Mouse (Mus musculus): Measurements from ENCODE around the gene Tob2. TPM values are rescaled to one million over a fixed set of nuclear protein-coding genes. Genes with fewer than 3 reads are reported as not detected.

The Tob2 gene
- polyA plus RNA-seq (2012; ENCODE audit: insufficient read depth, low replicate concordance): 16.1 and 26.6 TPM in 2 replicates

DNA sequence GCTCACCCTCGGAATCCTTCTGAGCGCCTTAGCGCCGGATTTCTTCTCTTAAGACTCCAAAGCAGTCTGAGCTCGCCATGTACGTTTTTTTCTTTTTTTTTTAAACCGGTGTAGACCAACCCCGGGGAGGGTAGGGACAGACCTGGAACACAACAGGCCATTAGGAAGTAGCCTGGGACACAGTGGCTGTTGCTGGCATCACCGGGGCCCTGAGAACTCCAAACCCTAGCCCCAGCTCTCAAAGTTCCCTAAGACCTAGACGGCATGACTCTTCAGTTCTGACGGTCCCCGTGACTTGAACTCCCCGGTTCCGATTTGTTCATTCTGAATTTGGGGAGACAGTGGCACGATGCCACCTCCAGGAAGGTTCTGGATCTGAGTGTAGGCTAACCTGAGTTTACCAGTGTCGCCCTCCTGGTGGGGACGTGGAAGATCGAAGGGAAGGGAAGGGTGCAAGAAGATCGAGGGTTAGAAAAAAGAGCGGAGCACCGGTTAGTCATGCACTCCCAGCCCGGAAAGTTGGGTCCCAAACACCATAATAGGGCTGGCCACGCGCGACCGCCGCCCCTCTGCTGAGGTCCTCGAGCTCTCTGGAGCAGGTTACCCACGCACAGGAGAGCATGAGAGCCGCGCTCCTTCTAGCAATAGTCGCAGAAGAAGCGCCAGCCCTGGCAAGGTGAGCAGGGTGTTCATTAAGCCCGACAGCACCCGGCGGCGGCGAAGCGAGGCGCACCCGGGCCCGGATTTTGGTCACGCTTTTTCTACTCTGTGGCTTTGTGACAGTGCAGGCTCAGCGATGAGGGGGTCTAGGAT, at the start of gene Tob2:
TSS of gene Tob2 (minus strand) at position 280 of the 813 bp plus-strand sequence.
- peaks cover 17% of the 10 kb centered on the region for H3K36me3 ChIP-seq (replicated peaks; ENCODE audit: low read length)
- H3K4me1 ChIP-seq: peaks cover 44% of the 10 kb centered on the region
- H3K27me3 ChIP-seq (replicated peaks): no peaks in the 10 kb centered on the region
- H3K9me3 ChIP-seq: no peaks in the 10 kb centered on the region
- H3K4me3 ChIP-seq (replicated peaks): peak within 1 kb of the TSS; percentile 100
- TF ChIP-seq GATA1 (IDR thresholded peaks at IDR 0.05; ENCODE audit: borderline replicate concordance, low read length) (no peak), FLI1 (IDR thresholded peaks at IDR 0.05; ENCODE audit: low read length) (no peak)

DNA sequence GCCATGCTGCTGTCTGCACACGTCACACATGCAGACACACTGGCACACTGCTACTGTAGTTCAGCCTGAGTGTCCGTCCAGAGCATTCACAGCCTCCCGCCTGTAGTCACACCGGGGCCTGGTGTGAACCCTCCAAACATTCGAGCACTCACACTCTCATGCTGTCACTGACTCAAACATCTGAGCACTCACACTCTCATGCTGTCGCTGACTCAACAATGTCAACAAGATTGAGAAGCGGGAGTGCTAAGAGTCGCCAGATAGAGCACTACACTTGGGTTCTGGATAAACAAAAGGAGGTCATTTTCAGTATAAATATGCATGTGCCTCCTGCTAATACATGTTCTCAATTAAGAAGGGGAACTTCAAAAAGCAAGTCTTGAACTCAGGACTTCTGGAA, 49.4 kb upstream of the Tob2 start:
- Histone ChIP-seq H3K27me3 (replicated peaks) (no peaks in the 10 kb centered on the region), H3K4me3 (replicated peaks) (no peak overlapping the region), H3K36me3 (replicated peaks; ENCODE audit: low read length) (peaks cover 97% of the 10 kb centered on the region), H3K9me3 (no peaks in the 10 kb centered on the region), H3K4me1 (peaks cover 21% of the 10 kb centered on the region)
- TF ChIP-seq GATA1 (IDR thresholded peaks at IDR 0.05; ENCODE audit: borderline replicate concordance, low read length) (no peak), FLI1 (IDR thresholded peaks at IDR 0.05; ENCODE audit: low read length) (no peak)

DNA sequence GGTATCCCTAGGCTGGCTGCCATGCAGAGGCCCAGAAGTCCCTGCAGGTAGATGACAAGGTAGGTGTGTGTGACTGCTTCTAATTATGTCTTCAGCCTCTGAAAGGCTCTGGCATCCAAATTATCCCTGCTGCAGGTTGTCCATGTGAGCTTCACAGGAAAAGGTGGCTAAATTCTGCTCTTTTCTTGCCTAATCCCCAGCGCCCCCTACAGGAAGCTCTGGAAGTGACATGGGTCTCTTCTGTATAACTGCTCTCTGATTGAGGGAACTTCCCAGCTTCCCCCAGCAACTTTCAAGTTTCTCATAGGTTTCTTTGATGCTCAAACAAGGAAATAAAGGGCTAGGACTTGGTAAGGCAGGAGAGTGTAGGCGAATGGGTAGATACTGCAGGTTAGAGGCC, 46.3 kb upstream of the Tob2 start:
- Histone ChIP-seq H3K27me3 (replicated peaks) (no peaks in the 10 kb centered on the region), H3K9me3 (no peaks in the 10 kb centered on the region), H3K4me1 (peaks cover 9% of the 10 kb centered on the region), H3K4me3 (replicated peaks) (no peak overlapping the region), H3K36me3 (replicated peaks; ENCODE audit: low read length) (peaks cover 97% of the 10 kb centered on the region)
- TF ChIP-seq GATA1 (IDR thresholded peaks at IDR 0.05; ENCODE audit: borderline replicate concordance, low read length): no peak
- TF ChIP-seq FLI1 (IDR thresholded peaks at IDR 0.05; ENCODE audit: low read length): no peak

DNA sequence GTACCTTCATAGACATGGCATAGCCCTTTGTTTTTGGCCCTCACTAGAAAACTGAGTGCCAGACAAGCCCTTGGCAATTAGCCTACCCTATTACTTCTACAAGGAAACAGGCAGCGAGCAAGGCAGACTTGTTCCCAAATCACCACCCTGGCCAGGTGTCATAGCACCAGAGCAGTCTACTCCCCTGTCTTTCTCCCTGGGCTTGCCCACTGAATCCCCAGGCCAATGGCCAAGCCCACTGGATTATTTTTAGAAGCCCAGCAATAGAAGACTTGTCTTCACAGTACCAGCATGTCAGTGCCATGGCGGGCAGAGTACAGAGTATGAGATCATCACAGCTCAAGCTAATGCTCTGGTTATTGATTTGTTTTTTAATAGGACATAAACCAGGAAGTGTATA, 40.2 kb upstream of the Tob2 start:
- Histone ChIP-seq H3K27me3 (replicated peaks) (no peaks in the 10 kb centered on the region), H3K9me3 (no peaks in the 10 kb centered on the region), H3K36me3 (replicated peaks; ENCODE audit: low read length) (peaks cover 94% of the 10 kb centered on the region), H3K4me3 (replicated peaks) (no peak overlapping the region), H3K4me1 (peaks cover 12% of the 10 kb centered on the region)
- TF ChIP-seq FLI1 (IDR thresholded peaks at IDR 0.05; ENCODE audit: low read length) (no peak), GATA1 (IDR thresholded peaks at IDR 0.05; ENCODE audit: borderline replicate concordance, low read length) (no peak)

DNA sequence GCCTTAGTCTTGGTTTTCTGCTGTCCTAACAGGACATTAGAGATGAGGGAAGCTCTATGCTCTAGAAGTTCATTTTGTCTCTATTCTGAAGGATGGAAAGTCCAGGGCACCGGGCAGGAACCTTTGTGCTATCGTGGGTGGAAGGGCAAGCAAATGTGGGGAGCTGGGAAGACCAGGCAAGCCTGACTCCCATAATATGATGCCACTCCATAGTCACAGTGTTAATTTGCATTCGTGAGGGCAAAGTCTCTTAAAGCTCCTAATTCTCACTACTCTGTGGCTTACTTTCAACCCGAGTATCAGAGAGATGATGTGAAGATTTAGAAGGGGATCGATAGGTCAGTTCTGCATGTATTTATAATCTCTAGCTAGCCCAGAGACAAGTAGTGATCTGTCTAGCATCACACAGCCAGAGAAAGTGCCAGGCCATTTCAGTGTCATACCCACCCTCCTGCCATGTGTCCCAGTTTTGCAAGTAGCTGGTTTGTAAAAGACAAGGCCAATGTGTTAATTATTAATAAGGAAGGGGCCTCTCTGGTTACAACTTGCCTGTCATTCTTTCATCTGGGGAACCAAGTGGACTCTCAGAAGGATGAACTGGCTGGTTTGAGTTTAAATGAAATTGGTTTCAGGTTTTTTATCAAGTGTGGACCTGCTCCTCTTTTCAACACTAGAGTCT, 39.1 kb upstream of the Tob2 start:
- H3K36me3 ChIP-seq (replicated peaks; ENCODE audit: low read length): peaks cover 92% of the 10 kb centered on the region
- no peak overlapping the region for H3K4me3 ChIP-seq (replicated peaks)
- H3K27me3 ChIP-seq (replicated peaks): no peaks in the 10 kb centered on the region
- no peaks in the 10 kb centered on the region for H3K9me3 ChIP-seq
- TF ChIP-seq FLI1 (IDR thresholded peaks at IDR 0.05; ENCODE audit: low read length) (no peak), GATA1 (IDR thresholded peaks at IDR 0.05; ENCODE audit: borderline replicate concordance, low read length) (no peak)
- peaks cover 18% of the 10 kb centered on the region for H3K4me1 ChIP-seq

- Histone ChIP-seq H3K36me3 (replicated peaks; ENCODE audit: low read length) (peaks cover 88% of the 10 kb centered on the region), H3K4me1 (peaks cover 32% of the 10 kb centered on the region), H3K4me3 (replicated peaks) (no peak overlapping the region), H3K9me3 (no peaks in the 10 kb centered on the region), H3K27me3 (replicated peaks) (no peaks in the 10 kb centered on the region)
- TF ChIP-seq GATA1 (IDR thresholded peaks at IDR 0.05; ENCODE audit: borderline replicate concordance, low read length) (no peak), FLI1 (IDR thresholded peaks at IDR 0.05; ENCODE audit: low read length) (no peak)
Observed at GRCm38 (mm10) chr15:81896407-81896806, 37.8 kb upstream of the Tob2 start.

DNA sequence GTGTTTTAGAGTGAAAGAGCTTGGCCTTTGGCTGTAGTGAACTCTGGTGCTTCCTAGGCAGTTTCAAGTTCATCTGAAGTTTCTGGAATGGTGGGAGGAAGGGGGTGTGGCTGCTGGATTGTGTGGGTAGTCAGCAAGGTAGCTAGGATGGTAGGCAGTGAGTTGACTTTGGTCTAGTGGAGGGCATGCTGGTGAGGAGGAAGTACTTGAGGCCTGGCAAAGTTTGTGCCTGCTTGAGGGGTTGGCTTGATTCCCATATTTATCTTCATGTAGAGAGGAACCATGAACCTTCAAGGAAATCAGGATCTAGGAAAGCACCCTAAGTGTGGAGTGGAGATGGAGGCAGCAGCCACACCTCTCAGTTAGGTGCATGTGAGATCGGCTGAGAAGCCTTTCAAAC, 35.4 kb upstream of the Tob2 start:
- H3K9me3 ChIP-seq: no peaks in the 10 kb centered on the region
- TF ChIP-seq FLI1 (IDR thresholded peaks at IDR 0.05; ENCODE audit: low read length): no peak
- TF ChIP-seq GATA1 (IDR thresholded peaks at IDR 0.05; ENCODE audit: borderline replicate concordance, low read length): no peak
- H3K4me3 ChIP-seq (replicated peaks): no peak overlapping the region
- peaks cover 40% of the 10 kb centered on the region for H3K4me1 ChIP-seq
- no peaks in the 10 kb centered on the region for H3K27me3 ChIP-seq (replicated peaks)
- peaks cover 90% of the 10 kb centered on the region for H3K36me3 ChIP-seq (replicated peaks; ENCODE audit: low read length)

DNA sequence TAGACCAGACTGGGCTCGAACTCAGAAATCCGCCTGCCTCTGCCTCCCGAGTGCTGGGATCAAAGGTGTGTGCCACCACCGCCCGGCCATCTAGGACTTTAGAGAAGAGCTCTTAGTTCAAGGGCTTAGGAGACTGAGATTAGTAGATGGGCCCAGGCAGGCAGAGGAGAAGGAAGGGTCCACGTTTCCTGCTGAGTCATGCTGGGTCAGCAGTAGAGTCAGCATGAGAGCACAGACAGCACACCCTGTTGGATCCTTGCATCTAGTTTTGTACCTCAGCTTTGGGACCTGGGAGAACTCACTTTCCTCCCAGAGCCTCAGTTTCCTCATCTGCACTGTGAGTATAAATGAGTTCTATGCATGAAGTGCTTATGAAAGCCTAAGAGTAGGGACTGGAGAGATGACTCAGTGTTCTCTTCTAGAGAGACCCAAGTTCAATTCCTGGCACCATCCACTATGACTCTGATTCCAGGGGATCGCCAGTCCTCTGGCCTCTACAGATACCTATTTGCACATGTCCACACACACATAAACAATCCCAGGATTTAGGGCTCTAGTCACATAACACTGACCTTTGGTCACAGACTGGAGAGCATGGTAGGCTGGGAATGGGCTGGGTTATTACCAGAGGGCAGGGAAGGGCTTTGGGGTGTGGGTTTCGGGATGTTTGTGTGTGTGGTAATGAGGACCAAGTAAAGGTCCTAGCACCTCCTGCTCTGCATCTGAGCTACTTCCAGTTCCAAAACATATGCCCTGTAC, 33.4 kb upstream of the Tob2 start:
- Histone ChIP-seq H3K9me3 (no peaks in the 10 kb centered on the region), H3K36me3 (replicated peaks; ENCODE audit: low read length) (peaks cover 88% of the 10 kb centered on the region), H3K27me3 (replicated peaks) (no peaks in the 10 kb centered on the region), H3K4me3 (replicated peaks) (peak overlapping the region; percentile 73), H3K4me1 (peaks cover 48% of the 10 kb centered on the region)
- TF ChIP-seq FLI1 (IDR thresholded peaks at IDR 0.05; ENCODE audit: low read length): no peak
- TF ChIP-seq GATA1 (IDR thresholded peaks at IDR 0.05; ENCODE audit: borderline replicate concordance, low read length): no peak

- peaks cover 55% of the 10 kb centered on the region for H3K4me1 ChIP-seq
- H3K27me3 ChIP-seq (replicated peaks): no peaks in the 10 kb centered on the region
- TF ChIP-seq FLI1 (IDR thresholded peaks at IDR 0.05; ENCODE audit: low read length) (no peak), GATA1 (IDR thresholded peaks at IDR 0.05; ENCODE audit: borderline replicate concordance, low read length) (no peak)
- H3K4me3 ChIP-seq (replicated peaks): no peak overlapping the region
- H3K9me3 ChIP-seq: no peaks in the 10 kb centered on the region
- peaks cover 86% of the 10 kb centered on the region for H3K36me3 ChIP-seq (replicated peaks; ENCODE audit: low read length)
Observed at GRCm38 (mm10) chr15:81891140-81891802, 32.7 kb upstream of the Tob2 start.

All from megakaryocyte, embryonic 14.5 days (primary cell).